Mouse (Mus musculus) cortical plate, adult 2 months (tissue): Measurements from ENCODE around the gene Rspo1.

Experiments
- CTCF ChIP-seq: fragments of 200-500 bp; IDR thresholded peaks from 2 replicates; pipeline ENCODE4 v1.5.1; 2011; ENCODE audit warnings: mild to moderate bottlenecking, control low read depth, low read length; ENCODE audit not compliant: insufficient read depth; ENCODE audit errors: extremely low read depth
- POLR2A ChIP-seq: fragments of 200-500 bp; IDR thresholded peaks from 2 replicates; pipeline ENCODE4 v1.6.1; 2011; ENCODE audit warnings: mild to moderate bottlenecking, low read length, control low read depth; ENCODE audit not compliant: insufficient read depth; ENCODE audit errors: extremely low read depth

DNA sequence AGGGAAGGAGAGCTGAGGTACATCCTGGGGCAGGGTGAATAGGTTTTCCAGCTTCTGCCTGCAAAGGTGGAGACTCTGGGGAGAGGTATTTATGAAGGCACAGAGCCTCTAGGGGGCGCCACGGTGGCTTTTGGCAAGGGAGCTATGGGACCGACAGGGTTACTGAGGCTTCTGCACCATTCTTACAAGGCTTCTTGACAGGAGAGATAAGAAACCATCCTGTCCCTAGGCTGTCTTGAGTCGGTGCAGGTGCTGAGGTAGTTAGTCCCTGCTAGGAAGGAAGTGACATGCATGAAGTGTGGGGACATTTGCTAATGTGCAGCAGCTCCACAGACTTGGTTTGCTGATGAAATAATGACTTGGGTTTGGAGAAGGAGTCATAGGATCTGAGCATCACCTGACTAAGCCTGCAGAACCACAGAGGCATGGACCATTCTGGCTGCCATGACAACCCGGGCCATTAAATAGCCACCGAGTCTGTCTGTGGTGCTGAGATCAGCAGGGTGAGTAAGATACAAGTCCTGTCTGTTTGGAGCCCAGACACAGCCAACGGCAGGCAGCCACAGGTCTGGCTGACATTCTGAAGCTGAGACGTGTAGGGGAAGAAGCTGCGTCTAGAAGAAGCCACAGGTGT, 2.2 kb upstream of the Rspo1 start:
- TF ChIP-seq CTCF (0 out of 2 replicates have a peak, but pooled peaks have one; percentile 13), POLR2A (no peak)
